Mouse (Mus musculus) brain, embryonic 14.5 days (tissue): ENCODE measurements around the gene Immp2l. TPM values are rescaled to one million over a fixed set of nuclear protein-coding genes. Genes with fewer than 3 reads are reported as not detected.

Source experiments
- DNase-seq: peaks from one replicate; pipeline ENCODE4 v3.0.0-alpha.2; 2011; ENCODE audit warnings: low read depth
- CTCF ChIP-seq: fragments of 200-500 bp; IDR thresholded peaks from 2 replicates; pipeline ENCODE4 v1.5.1; 2012; ENCODE audit warnings: inconsistent platforms, mild to moderate bottlenecking, moderate library complexity, borderline replicate concordance; ENCODE audit not compliant: insufficient read depth, insufficient read length; ENCODE audit errors: extremely low read depth
- POLR2A ChIP-seq: fragments of 200-500 bp; IDR thresholded peaks from 2 replicates; pipeline ENCODE4 v1.6.1; 2012; ENCODE audit warnings: mild to moderate bottlenecking, inconsistent platforms, borderline replicate concordance; ENCODE audit not compliant: poor library complexity, insufficient read depth, insufficient read length, severe bottlenecking; ENCODE audit errors: extremely low read depth
- polyA plus RNA-seq: library from polyadenylated mRNA; depleted of rRNA; stranded (reverse); fragments of >200 nt; gene quantifications from 2 replicates; pipeline ENCODE4 v1.2.3, GENCODE M21; 2012

Gene Immp2l
- polyA plus RNA-seq, 1 experiment: 3.5 TPM

DNA sequence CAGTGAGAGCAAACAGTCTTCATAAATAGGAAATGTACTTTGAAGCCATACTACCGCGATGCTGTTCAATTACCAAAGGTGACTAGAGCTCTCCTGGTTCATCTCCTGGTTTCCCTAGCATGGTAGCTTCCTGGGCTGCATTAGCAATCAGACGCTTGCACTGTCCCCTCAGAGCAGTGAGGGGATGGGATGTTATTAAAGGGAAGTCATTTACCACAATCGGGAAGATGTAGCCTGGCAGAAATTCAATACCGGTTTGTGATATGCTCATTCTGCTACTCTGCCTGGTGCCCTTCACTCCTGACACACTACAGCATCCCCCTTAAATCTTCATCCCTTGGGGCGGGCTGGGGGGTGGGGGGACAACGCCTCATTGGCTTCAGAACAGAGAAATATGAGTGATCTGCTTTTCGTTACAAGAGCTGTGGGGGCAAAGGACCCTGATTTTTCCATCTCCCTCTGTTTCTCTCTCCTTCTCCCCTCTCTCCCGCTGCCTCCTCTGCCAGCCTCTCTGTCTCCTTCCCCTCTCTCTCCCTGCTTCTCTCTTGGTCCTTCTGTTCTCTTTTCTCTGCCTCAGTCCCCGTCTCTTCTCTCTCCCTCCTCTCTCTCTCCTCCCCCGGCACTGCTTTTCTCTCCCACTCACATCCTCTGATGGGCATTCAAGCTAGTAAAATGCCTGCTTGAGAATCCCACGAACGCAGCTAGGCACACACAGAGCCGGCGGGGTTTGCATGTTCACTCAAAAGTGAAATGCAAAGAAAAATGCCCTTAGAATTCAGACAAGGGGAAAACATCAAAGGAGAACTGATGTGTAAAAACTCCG lies 461.0 kb downstream of the Immp2l start:
- DNase-seq: peak; percentile 81
- no peak for TF ChIP-seq POLR2A
- no peak for TF ChIP-seq CTCF

DNA sequence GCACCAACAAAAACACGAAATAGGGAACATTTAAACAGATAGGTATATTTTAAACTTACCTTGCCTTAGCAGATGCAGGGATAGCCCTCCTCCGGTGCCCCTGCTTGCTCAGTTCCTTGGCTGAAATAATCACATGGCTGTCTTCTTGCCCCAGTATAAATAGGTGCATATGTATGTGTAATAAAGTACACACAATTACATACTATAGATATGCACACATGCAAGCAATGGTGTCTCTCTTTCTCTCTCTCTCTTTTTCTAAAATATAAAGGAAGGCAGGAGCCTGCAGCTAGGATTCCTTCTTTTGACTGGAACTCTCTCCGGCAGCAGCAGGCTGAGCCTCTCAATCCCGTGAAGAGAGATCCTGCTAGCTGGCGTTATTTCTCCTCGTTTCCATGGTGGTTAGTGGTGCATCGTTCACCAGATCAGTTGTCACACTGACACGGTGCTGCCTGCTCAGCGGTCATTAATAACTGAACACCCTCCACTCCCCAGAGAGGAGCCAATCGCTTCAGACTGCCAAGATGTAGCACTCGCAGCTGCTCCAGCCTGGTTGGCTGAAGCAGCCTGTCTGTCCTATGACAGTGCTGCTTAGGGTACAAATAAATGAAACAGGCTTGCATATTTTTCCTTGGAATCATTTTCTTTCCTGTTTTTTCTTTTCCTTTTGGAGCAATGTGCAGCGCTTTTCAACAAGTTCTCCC lies 461.8 kb downstream of the Immp2l start:
- TF ChIP-seq POLR2A (peak; percentile 55; the same call in 1 of the 2 replicates), CTCF (no peak)
- DNase-seq: peak; percentile 97

DNA sequence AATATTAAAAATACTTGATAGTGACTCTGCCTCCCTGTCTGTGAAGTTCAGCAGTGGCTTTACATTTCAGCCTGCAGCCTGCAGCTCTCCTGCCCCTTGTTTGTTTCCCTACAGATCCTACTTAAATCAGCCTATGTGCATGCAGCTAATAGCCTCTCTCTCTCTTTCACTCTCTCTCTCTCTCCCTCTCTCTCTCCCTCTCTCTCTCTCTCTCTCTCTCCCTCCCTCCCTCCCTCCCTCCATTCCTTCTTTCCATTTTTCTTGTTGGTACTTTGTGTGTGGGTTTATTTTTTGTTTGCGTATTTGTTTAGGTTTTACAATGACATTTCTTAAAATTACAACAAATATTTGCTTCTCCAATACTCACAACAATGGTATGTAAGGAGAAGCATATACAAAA lies 462.4 kb downstream of the Immp2l start, which contains the start of gene Lrrn3:
TSS of gene Lrrn3 (minus strand) at position 101 of the 400 bp plus-strand sequence.
- DNase-seq: no peak
- TF ChIP-seq POLR2A (no peak), CTCF (no peak)

DNA sequence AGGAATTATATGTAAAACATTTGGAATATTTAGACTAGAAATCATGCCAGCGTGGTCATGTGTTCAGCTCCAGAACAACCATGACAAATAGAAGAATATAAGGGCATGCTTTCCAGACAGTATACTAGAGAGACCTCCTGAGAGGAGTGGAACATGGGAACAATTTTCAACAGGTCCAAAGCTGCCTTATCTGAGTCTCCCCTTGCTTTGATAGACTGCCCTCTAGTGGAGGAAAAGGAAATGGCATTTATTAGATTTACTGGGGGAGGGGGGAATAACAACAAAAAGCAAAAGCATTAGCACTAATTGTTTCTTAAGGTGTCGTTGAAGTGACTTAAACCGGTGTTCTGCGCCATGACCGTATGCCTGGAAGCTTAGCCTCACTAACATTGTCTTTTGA lies 463.1 kb downstream of the Immp2l start:
- TF ChIP-seq CTCF: peak; percentile 61
- TF ChIP-seq POLR2A: no peak
- peak; percentile 85 for DNase-seq

DNA sequence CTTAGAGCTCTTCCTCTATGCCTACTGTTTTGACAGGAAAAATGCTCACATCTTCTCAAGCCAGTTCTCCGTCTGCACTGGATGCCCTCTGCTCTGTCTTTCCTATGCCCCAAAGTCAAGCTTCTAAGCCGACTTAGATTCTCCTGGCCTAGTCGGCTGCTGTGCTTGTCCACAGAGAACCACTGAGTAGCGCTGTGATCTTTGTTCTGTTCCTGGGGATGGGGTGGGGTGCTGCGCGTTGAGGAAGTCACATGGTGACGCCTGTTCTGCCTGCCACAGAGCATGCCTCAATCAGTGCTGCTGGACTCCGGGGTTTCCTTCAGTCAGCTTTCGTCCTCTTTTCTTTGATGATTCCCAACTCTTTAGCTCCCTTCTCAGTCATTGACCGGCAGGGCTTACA lies 470.7 kb downstream of the Immp2l start:
- TF ChIP-seq POLR2A: no peak
- TF ChIP-seq CTCF: peak; percentile 15; the same call in 1 of the 2 replicates
- DNase-seq: peak; percentile 44

DNA sequence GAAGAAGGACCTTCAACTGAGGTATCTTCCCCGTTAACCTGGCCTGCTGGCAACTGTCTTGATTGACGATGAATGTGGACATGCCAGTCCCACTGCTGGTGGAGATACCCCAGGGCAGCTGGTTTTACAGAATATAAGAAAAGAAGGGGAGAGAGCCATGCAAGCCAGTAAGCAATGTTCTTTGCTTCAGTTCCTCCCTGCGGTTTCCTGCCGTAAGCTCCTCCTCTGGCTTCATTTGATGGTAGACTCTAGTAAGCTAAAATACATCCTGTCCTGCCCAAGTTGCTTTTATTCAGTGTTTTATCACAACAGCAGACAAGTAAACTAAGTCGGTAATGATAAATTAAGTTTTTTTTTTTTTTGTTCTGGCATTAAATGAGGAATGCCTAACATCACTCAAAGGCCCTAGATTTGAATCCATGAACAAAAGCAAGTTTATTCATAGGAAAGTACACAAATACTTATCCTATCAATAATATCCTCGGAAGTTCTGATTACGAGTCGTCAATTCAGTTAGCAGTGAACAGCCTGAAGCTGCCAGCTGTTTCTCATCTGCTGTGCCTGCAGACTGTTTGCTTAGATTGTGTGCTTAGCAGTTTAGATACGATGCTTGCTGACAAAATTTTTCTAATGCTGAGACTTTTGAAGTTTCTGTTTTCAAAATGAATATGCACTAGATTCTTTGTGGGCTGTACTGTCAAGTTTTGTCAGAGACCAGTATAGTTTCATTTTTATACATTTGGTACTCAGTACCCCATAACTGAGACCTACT lies 476.3 kb downstream of the Immp2l start:
- no peak for DNase-seq
- TF ChIP-seq POLR2A: no peak
- TF ChIP-seq CTCF: no peak

DNA sequence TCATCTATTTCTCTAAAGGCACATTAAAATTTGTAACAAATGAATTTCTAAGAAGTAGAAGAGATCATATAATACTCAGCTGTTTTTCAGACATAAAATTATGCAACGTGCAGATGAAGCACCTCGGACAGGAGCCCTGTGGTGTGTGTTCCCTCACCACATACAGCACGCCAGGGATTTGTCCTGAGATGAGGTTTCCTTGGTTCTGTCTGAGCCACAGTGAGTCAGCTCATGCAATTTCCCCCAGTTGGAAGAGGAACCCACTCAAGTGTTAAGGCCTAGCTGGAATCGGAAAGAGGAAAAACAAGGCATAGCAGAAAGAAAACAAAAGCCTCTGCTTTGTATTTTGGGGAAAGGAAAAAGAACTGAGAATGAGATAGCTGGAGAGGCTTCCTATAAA lies 484.7 kb downstream of the Immp2l start:
- no peak for DNase-seq

DNA sequence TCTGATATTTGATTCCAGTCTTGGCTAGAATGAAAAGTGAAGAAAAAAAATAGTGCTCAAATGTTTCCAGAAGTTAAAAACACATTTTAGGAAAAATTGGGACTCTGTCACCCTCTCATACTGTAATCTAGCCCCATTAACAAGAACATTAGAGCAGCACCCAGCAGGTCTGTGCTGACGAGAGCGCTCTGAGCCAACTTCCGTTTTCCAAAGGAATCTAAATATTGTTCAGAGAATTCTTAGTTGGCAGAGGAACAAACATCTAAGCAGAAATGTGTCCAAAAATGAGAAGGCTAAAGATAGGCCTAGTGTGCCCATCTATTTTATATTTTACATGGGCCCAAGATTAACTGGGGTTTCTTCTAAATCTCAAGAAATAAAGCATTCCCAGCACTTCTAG lies 486.7 kb downstream of the Immp2l start:
- TF ChIP-seq POLR2A: no peak
- no peak for TF ChIP-seq CTCF
- peak; percentile 27 for DNase-seq

More for the DNA sequence above, 484.7 kb downstream of the Immp2l start:
- TF ChIP-seq POLR2A (no peak), CTCF (no peak)

DNA sequence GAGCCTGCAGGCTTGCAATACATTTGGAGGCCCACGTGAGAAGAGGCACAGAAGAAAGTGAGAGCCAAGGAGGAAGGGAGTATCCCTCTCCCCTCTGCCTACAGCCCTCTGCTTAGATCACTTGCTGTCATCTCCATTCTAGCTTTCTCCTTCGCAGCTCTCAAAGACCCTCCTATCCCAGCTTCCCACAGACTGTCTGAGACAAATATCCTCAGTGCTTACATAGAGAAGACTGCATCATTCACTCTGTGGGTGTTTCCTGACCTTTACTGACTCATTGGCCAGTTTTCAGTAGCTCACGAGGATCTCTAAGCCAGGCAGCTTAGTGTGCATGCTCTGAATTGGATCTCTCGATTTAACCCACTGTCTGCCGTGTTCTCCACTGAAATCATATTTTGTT lies 495.0 kb downstream of the Immp2l start:
- DNase-seq: no peak
- no peak for TF ChIP-seq CTCF
- no peak for TF ChIP-seq POLR2A

DNA sequence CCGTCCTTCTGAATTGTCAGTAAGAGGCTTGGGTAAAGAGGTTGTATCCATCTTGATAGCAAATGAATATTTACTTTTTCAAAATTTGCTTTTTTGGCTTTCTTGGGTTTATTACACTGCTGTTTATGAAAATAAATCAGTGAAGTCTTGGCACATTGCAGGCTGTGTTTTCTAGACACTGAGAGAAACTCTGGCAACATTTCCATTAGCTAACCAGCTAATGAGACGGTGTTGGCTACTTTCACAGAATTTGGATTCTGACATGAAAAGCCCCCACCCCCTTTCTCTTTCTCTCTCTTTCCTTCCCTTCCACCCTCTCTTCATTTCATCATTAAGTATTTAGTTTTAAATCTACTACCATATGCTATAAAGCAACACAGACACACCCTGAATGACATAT lies 496.4 kb downstream of the Immp2l start:
- TF ChIP-seq CTCF: no peak
- TF ChIP-seq POLR2A: no peak
- DNase-seq: peak; percentile 55

DNA sequence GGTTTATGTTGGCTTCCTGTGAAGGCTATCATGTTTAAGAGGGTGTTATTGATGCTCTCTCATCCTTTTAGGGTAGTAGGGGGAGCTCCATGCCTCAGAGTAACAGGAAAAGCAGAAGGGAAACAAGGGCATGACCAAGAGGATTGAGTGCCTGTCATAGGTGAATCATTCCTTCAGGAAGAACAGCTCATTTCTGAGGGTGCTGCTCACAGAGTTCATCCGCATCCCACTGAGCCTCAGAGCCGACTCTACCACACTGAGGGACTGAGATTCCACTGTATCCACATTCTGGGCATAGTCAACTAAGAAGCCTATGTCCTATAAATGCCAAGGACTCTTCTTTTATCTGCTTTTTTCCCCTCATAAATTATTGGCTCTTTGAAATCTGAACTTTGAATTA lies 497.8 kb downstream of the Immp2l start:
- no peak for TF ChIP-seq CTCF
- TF ChIP-seq POLR2A: no peak
- no peak for DNase-seq

DNA sequence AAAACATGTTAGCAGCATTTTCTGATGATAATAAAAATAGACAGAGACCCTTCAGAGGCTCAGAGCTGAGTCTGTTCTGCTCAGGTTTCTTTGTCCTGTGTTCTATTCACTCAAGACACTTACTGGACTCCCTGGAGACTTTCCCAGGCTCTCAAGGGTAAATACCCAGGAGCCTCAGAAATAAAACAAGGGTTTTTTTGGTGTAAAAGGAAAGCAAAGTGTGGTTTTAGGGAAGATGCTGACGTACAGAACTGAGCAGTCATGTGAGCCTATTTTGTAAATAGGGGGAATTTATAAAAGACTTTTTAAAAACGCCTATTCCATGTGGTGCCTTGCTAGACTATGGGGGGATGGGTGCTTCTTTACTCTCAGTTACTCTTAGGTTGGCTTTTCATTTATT lies 502.8 kb downstream of the Immp2l start:
- TF ChIP-seq POLR2A (no peak), CTCF (no peak)
- DNase-seq: peak; percentile 24

DNA sequence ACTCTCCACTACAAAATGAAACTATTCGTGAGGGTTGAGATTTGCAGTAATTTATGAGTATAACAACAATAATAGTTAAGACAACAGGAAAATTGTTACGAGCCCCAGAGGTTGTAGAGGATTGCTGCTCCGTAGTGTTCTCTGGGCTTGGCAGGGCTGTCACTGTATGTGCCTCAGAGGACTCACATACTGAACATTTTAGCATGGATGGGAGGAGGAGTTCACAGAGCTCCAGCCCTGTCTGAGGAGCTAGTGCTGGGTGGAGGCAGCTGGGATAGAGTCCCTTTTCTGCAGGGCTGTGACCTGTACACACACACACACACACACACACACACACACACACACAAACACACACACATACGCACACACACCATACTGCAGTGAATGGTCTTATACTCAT lies 504.5 kb downstream of the Immp2l start:
- TF ChIP-seq POLR2A (no peak), CTCF (no peak)
- no peak for DNase-seq
